Mouse (Mus musculus): ENCODE data around the gene Ssna1.

The Ssna1 gene

DNA sequence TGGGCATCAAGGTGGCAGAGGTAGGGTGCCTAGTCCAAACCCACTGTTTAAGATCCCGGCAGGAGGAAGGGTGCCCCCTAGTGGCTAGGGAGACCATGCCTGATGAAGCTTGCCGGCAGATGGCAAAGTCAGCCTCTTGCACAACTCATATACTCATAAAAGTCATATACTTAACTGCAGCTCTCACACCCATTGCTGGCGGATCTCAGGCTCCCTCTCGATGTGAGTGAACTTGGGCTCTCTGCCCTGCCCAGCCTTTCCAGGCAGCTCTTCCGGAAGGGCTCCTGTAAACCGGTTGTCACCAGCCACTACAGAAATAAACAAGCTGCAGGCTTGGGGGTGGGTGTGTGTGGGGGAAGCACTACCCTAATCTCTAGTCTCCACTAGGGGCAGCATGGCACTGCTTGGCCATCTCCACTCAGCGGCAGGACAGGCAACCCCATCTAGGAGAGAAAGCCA is 43.8 kb downstream of the Ssna1 start:
- peak; percentile 97 for DNase-seq

- DNase-seq, result no peak
Measured at GRCm38 (mm10) chr2:25227406-25227805, 44.8 kb downstream of the Ssna1 start.

DNA sequence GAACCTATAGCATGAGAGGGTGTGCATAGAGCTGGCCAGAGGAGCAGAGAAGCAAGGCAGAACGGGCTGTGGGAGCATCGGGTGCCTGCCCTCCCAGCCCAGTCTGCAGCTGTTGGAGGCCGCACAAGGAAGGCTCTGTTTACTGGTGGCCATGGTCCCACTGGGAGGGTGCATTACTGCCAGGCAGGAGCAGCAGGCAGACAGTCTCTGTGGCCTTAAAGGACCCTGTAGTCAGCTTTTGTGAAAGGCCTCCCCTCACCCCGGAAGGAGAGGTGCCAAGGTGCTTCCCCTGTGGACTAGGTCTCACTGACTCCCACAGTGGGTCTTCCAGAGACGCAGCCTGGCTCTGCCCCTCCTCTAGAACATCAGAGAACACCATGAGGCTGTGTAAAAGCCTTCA is 45.4 kb downstream of the Ssna1 start:
- peak; percentile 43 for DNase-seq

DNA sequence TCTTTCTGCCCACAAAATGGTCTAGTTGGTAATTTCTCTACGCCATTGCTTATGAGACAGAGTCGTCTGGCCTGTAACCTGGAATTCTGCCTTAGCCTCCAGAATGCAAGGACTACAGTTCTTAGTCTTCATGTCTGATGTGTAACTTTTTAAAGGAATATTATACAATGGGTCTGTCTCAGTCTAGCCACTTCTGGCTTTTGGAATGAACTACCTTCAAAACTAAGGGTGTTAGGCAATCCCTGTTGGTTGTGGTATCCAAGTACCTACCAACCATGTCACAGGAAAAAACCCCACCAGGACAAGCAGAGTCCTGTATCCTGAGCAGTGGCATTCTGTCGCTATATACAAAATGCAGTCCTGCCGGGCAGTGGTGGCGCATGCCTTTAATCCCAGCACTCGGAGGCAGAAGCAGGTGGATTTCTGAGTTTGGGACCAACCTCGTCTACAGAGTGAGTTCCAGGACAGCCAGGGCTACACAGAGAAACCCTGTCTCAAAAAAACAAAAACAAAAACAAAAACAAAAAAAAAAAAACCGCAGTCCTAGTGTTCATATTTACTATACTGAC is 46.3 kb downstream of the Ssna1 start:
- DNase-seq, result no peak

DNA sequence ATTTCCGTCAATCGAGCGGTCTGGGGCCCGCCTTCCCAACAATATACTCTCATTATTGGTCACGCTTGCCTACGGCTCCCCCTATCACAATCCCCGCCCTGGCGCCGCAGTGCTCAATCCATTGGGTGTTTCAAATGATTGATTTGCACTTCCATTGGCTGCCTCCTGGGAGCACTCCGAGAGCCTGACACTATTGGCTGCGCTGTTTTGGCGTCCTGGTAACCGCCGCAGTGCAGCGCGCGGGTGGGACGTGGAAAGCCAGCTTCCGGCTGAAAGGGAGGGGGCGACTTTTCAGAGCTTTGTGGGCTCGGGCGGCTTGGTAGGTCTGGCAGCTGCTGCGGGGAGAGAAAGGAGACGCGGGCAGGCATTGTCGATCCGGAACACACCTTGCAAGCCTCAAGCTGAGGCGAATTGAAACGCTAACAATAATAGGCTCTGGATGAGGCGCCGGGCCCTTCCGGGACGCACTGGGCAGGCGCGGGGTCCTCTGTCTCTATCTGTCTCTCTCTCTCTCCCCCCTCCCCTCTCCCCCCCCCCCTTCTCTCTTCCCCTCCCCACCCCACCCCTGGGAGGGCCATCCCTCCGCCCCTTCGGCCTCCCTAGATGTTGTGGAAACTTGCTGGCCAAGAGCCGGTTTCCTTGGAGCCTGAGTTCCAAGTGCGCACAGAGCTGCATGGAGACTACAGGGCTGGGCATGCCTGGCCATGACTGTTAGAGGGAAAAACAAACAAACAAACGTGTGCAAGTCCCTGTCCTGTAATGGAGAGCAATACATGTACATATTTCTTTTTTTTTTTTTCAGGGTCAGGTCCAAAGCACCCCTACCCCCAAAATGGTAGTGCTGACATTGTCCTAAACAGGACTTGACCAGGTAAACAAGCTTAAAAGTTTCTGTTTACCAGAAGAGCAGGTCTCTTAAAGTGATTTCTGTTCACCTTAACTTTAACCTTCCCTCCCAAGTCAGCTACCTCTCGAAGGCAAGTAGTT is 47.2 kb downstream of the Ssna1 start:
- DNase-seq, result peak; percentile 99

GRCm38 (mm10) chr2:25224492-25224765 is 47.8 kb downstream of the Ssna1 start, which contains the start of gene Tubb4b:
TSS of gene Tubb4b (minus strand) at chr2:25224702.
- no peak for DNase-seq

DNA sequence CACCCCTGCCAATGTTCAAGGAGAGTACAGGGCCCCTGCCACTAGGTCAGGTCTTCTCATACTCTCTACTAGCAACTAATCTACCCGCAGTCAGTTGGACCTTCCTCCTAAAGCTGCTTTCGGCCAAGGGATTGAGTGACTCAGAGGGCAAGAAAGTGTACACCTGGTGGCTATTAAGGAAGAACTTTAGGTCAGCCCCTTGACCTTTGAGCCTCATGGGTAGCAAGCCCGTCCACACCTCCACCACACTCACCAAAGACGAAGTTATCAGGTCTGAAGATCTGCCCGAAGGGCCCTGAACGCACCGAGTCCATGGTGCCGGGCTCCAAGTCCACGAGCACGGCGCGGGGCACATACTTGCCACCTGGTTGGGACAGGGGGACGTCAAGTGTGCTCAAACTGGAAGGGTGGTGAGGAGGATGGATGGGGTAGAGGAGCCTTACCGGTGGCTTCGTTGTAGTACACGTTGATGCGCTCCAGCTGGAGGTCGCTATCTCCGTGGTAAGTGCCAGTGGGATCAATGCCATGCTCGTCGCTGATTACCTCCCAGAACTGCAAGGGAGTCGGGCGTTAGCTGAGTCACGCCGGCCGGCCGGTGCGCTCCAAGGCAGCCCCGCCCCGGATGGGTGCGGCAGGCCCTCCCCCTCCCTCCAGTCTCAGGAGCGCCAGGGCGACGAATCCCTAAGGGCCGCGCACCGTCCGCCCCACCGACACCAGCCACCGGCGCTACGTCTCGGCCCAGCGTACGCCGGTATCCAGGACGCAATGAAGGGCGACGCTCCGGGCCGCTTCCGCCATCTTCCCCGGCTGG is 48.4 kb downstream of the Ssna1 start:
- DNase-seq, result peak; percentile 90

DNA sequence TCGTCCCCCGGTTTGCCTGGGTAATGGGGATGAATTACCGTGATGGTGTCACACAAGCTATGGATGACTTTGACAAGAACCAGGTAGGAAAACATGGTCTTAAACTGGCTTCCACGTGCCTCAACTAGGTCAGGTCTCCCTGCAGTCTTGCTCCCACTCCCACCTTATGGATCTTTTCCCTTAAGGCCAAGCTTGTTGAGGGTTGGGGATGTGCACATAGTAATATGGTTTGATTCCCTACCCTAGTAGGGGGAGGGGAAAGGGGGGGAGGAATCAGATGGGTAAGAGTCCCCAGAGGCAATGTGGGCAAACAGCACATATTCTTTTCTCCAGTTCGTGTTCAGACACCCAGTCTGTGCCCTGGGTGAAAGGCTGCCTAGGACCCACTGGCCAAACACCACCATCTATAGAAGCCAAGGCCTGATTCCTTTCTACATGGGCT is 50.9 kb downstream of the Ssna1 start:
- no peak for DNase-seq

All from lung, postnatal 10 days (tissue).